Mouse (Mus musculus) midbrain, postnatal 0 days (tissue): Measurements from ENCODE around the gene Psat1. TPM values are rescaled to one million over a fixed set of nuclear protein-coding genes. Genes with fewer than 3 reads are reported as not detected.
A peak's percentile ranks its signal among the peaks of the same experiment; 100 is the strongest.

Experiments used
- ATAC-seq: fragments of 200-750 bp; cut with Nextera tagmentation; 2 replicates; pipeline ENCODE4 v1.8.0; 2017; ENCODE audit warnings: moderate number of reproducible peaks, mild to moderate bottlenecking, moderate TSS enrichment, moderate library complexity; ENCODE audit not compliant: low FRiP score
- DNase-seq: peaks from one replicate; pipeline ENCODE4 v3.0.0-alpha.2; 2015; ENCODE audit warnings: low spot score
- H3K27ac ChIP-seq: fragments of 300-500 bp; sonication (generic); 2 replicates; pipeline ENCODE4 v1.5.1; 2014; ENCODE audit warnings: low read depth, mild to moderate bottlenecking, low read length, mixed read lengths
- H3K27me3 ChIP-seq: fragments of 300-500 bp; sonication (generic); 2 replicates; pipeline ENCODE4 v1.6.1; 2014; ENCODE audit warnings: low read length, control low read depth, mixed read lengths; ENCODE audit not compliant: insufficient read depth
- H3K36me3 ChIP-seq: fragments of 300-500 bp; sonication (generic); 2 replicates; pipeline ENCODE4 v1.6.1; 2014; ENCODE audit warnings: low read length, control low read depth, mixed read lengths; ENCODE audit not compliant: insufficient read depth
- H3K4me1 ChIP-seq: fragments of 300-500 bp; sonication (generic); 2 replicates; pipeline ENCODE4 v1.6.1; 2014; ENCODE audit warnings: mild to moderate bottlenecking, control low read depth, antibody characterized with exemption, low read length, mixed read lengths; ENCODE audit not compliant: insufficient read depth
- H3K4me2 ChIP-seq: fragments of 300-500 bp; sonication (generic); 2 replicates; pipeline ENCODE4 v1.6.1; 2014; ENCODE audit warnings: low read depth, mild to moderate bottlenecking, low read length, mixed read lengths; ENCODE audit not compliant: poor library complexity, severe bottlenecking
- H3K4me3 ChIP-seq: fragments of 300-500 bp; sonication (generic); 2 replicates; pipeline ENCODE4 v1.5.1; 2014; ENCODE audit warnings: low read depth, mild to moderate bottlenecking, low read length, moderate library complexity
- H3K9ac ChIP-seq: fragments of 300-500 bp; sonication (generic); replicated peaks from 2 replicates; pipeline ENCODE4 v1.6.1; 2014; ENCODE audit warnings: mild to moderate bottlenecking, low read length, moderate library complexity, mixed read lengths; ENCODE audit not compliant: poor library complexity, severe bottlenecking
- H3K9me3 ChIP-seq: fragments of 300-500 bp; sonication (generic); 2 replicates; pipeline ENCODE4 v1.6.1; 2016; ENCODE audit warnings: low read length, control low read depth
- CTCF ChIP-seq: IDR thresholded peaks from 2 replicates; pipeline ENCODE4 v1.5.1; 2016; ENCODE audit warnings: antibody characterized with exemption, mild to moderate bottlenecking
- WGBS: fragments of 180-500 bp; shearing (Covaris S2); extraction: QIAGEN DNeasy Blood & Tissue Kit; methylation state at CpG from one replicate; pipeline ENCODE4 v1.1.7; 2014; 5-methylcytosine and 5-hydroxymethylcytosine counted together
- polyA plus RNA-seq: library from polyadenylated mRNA; unstranded; fragments of >200 nt; fragmentation: Nextera tagmentation; extraction: Ambion mirVana; gene quantifications from 2 replicates; pipeline ENCODE4 v1.2.1, GENCODE M21; 2015
- total RNA-seq: library from RNA; depleted of rRNA; stranded (reverse); fragments of >200 nt; gene quantifications from 2 replicates; pipeline ENCODE4 v1.2.3, GENCODE M21; 2014

The Psat1 gene
- total and polyA plus RNA-seq, 2 experiments from 2014 or later, result 68.0 to 97.3 TPM

- ATAC-seq, result no peak
- H3K27me3 ChIP-seq, result no peaks in the 10 kb centered on the region
- H3K4me2 ChIP-seq, result no peak overlapping the region
- no peak for TF ChIP-seq CTCF
- H3K9ac ChIP-seq, result no peak overlapping the region
- H3K4me3 ChIP-seq, result no peak overlapping the region
- H3K9me3 ChIP-seq, result no peaks in the 10 kb centered on the region
- no peak overlapping the region for H3K27ac ChIP-seq
- 46% methylated on average over 11 of the region's 11 CpGs for WGBS
- DNase-seq, result no peak
- H3K4me1 ChIP-seq, result no peaks in the 10 kb centered on the region
- no peaks in the 10 kb centered on the region for H3K36me3 ChIP-seq
Observed at GRCm38 (mm10) chr19:15942421-15943116, 4.6 kb downstream of the Psat1 start.

DNA sequence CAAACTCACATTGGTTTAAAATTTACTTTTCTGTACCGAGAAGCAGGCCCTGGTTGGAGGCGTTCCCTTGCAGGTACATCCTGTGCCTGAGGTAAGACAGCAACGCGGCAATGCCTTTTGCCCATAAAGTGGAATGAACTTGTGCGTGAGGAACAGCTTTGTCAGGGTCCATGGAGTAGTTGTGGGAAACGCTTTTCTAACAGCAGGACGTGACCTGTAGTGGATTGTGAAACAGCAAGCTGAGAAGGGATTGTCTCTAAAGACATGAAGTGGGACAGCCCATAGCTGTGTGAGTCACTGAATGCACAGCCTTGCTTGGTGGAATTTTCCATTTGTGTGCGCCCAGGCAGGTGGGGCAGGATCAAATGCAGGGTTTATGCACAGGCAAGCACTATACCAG lies 5.7 kb downstream of the Psat1 start:
- no peak overlapping the region for H3K4me2 ChIP-seq
- WGBS, result 78% methylated on average over 8 of the region's 8 CpGs

GRCm38 (mm10) chr19:15925719-15926045 lies 21.5 kb downstream of the Psat1 start:
- 0% methylated on average over 4 of the region's 4 CpGs for WGBS
- H3K27ac ChIP-seq, result peak overlapping the region; percentile 63; the same call in 1 of the 2 replicates
- H3K9me3 ChIP-seq, result no peaks in the 10 kb centered on the region
- TF ChIP-seq CTCF, result no peak
- DNase-seq (peak; percentile 84), ATAC-seq (peak; percentile 47; the same call in 1 of the 2 replicates)
- no peak overlapping the region; the same call in 1 of the 2 replicates for H3K4me3 ChIP-seq
- H3K27me3 ChIP-seq, result no peaks in the 10 kb centered on the region
- no peaks in the 10 kb centered on the region for H3K4me1 ChIP-seq
- peak overlapping the region; percentile 95 for H3K4me2 ChIP-seq
- no peak overlapping the region for H3K9ac ChIP-seq
- H3K36me3 ChIP-seq, result no peaks in the 10 kb centered on the region

More for the DNA sequence above, 5.7 kb downstream of the Psat1 start:
- H3K4me3 ChIP-seq, result no peak overlapping the region
- DNase-seq (no peak), ATAC-seq (no peak)
- no peaks in the 10 kb centered on the region for H3K9me3 ChIP-seq
- TF ChIP-seq CTCF, result no peak
- H3K27ac ChIP-seq, result no peak overlapping the region
- H3K36me3 ChIP-seq, result no peaks in the 10 kb centered on the region
- H3K4me1 ChIP-seq, result no peaks in the 10 kb centered on the region
- no peaks in the 10 kb centered on the region for H3K27me3 ChIP-seq
- no peak overlapping the region for H3K9ac ChIP-seq

DNA sequence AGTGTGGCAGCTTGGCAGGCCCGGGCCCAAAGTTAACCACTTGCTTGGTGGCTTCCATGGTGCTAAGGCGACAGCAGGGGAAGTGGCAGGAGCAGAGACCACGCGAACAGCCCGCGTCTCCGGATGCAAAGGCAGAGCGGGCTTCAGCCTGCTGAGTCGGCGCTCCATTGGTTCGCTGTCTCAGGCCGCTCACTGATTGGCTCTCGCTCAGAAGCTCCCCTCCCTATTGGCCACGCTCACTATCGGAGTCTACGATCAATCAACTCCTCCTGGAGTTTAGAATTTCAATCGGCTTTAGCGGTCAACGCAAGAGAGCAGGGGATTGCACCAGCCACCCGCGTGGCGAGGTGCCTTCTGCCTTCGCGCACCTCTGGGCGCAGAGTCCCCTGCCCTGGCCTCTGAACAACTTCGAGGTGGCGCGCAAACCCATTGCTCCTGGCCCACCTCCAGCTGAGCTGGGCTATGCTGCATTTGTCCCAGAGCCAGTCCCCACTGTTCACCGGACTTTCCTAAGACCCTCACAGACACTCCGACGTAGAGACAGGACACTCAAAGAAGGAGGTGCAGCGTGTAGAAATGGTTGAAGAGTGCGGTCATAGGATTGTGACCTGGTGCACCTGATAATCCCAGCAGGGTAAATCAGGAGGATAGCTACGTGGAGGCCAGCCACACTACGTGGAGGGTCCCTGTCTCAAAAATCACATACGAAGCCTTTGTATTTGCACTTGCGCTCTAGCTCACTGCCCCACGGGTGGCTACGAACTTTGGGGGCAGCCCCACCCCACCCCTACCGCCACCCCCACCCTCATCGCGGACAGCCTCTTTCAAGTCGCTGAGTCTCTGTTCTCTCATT lies 22.0 kb downstream of the Psat1 start:
- no peaks in the 10 kb centered on the region for H3K36me3 ChIP-seq
- no peak for TF ChIP-seq CTCF
- peak overlapping the region; percentile 55 for H3K4me3 ChIP-seq
- no peaks in the 10 kb centered on the region for H3K4me1 ChIP-seq
- H3K27ac ChIP-seq, result peak overlapping the region; percentile 63
- no peaks in the 10 kb centered on the region for H3K27me3 ChIP-seq
- WGBS, result under 1% methylated on average over 43 of the region's 43 CpGs
- H3K9ac ChIP-seq, result peak overlapping the region; percentile 44
- ATAC-seq, result peak; percentile 98
- H3K9me3 ChIP-seq, result no peaks in the 10 kb centered on the region
- peak; percentile 97 for DNase-seq
- H3K4me2 ChIP-seq, result peak overlapping the region; percentile 95

- Histone ChIP-seq H3K4me2 (peak overlapping the region; percentile 95), H3K4me1 (no peaks in the 10 kb centered on the region), H3K36me3 (no peaks in the 10 kb centered on the region), H3K27ac (peak overlapping the region; percentile 57), H3K4me3 (peak overlapping the region; percentile 55), H3K9me3 (no peaks in the 10 kb centered on the region), H3K27me3 (no peaks in the 10 kb centered on the region), H3K9ac (peak overlapping the region; percentile 44)
- peak; percentile 79 for DNase-seq
- under 1% methylated on average over 46 of the region's 46 CpGs for WGBS
- peak; percentile 70 for ATAC-seq
- TF ChIP-seq CTCF, result no peak
Observed at GRCm38 (mm10) chr19:15924181-15924865, 22.8 kb downstream of the Psat1 start.
